Mouse (Mus musculus) brain, embryonic 14.5 days (tissue): Measurements from ENCODE around the gene Olfr1145. TPM values are rescaled to one million over a fixed set of nuclear protein-coding genes. Genes with fewer than 3 reads are reported as not detected.

Experiments used
- DNase-seq: peaks from one replicate; pipeline ENCODE4 v3.0.0-alpha.2; 2011; ENCODE audit warnings: low read depth
- CTCF ChIP-seq: fragments of 200-500 bp; IDR thresholded peaks from 2 replicates; pipeline ENCODE4 v1.5.1; 2012; ENCODE audit warnings: inconsistent platforms, mild to moderate bottlenecking, moderate library complexity, borderline replicate concordance; ENCODE audit not compliant: insufficient read depth, insufficient read length; ENCODE audit errors: extremely low read depth
- POLR2A ChIP-seq: fragments of 200-500 bp; IDR thresholded peaks from 2 replicates; pipeline ENCODE4 v1.6.1; 2012; ENCODE audit warnings: mild to moderate bottlenecking, inconsistent platforms, borderline replicate concordance; ENCODE audit not compliant: poor library complexity, insufficient read depth, insufficient read length, severe bottlenecking; ENCODE audit errors: extremely low read depth
- polyA plus RNA-seq: library from polyadenylated mRNA; depleted of rRNA; stranded (reverse); fragments of >200 nt; gene quantifications from 2 replicates; pipeline ENCODE4 v1.2.3, GENCODE M21; 2012; rRNA removed

Olfr1145 gene
- polyA plus RNA-seq = not detected in 2 replicates

DNA sequence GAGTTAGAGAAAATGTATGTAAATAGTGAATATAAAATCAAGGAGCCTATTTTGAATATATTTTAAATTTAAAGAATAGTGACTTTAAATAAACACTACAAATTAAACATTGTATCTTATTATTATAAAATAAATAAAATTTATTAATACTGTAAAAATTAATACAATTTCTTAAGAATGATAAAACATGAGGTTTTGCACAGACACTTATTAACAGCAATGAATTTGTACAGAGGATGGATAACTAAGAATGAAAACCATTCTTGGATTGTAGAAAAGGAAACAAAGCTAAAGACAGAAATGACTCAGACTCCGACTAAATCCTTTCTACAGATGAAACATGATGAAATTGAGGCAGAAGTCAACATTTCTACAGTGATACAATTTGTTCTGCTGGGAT is at the start of gene Olfr1145:
Olfr1145 (plus strand) TSS at position 301 of the 400 bp plus-strand sequence.
- TF ChIP-seq POLR2A (no peak), CTCF (no peak)
- no peak for DNase-seq

DNA sequence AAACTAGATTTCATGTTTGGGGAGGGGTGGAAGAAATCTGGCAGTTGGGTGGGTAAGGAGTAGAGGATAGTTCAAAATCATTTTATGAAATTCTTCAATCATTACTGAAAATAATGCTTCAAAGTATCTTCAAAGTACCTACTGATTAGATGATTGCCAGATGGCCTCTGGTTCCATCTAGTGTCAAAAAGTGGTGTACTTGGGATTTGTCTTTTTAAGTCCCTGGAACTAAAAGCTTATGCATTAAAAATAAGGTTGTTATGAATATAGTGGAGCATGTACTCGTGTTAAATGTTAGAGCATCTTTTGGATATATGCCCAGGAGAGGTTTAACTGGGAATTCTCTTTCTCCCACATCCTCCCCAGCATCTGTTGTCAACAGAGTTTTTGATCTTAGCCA is 33.5 kb upstream of the Olfr1145 start:
- peak; percentile 2 for DNase-seq
- no peak for TF ChIP-seq POLR2A
- TF ChIP-seq CTCF = no peak

DNA sequence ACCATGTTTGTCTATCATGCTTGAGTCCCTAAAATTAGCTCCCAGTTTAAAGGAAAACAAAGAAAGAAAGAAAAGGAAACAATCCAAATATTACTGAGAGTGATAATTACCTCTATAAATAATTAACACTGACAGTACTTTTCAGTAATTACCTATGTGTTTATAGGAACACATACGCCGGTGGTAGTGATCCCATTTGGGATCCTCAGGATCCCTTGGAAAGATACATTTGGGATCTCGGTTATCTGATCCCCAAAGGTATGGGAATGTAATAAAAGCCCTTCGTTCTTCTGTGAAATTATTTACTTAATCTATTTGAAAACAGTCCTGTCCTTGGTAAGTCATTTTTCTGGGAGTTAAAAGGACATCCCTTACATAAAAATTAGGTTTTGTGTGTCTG is 30.4 kb upstream of the Olfr1145 start, which contains the start of gene Olfr152:
Olfr152 (plus strand) TSS at position 301 of the 400 bp plus-strand sequence.
- DNase-seq = no peak
- TF ChIP-seq CTCF (no peak), POLR2A (no peak)

DNA sequence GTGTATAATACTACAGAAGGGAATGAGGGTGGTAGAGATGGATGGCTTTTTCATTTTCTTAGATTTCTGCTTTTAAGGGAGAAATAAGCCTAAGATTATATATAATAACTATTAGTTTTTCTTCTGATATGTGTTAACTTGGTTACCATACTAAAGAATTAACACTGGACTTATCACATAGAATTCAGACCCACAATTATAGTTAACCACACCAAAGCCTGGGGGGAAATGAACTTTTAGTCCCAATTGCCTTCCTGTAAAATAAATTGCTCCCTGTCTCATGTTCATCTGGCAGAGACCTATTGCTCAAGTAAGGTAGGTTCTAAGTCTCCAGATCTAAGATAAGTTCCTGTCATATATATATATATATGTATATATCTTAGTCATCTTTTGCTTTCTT is 9.3 kb upstream of the Olfr1145 start, which contains the start of gene Olfr1143:
Olfr1143 (plus strand) TSS at position 301 of the 400 bp plus-strand sequence.
- no peak for DNase-seq
- no peak for TF ChIP-seq POLR2A
- TF ChIP-seq CTCF = no peak

DNA sequence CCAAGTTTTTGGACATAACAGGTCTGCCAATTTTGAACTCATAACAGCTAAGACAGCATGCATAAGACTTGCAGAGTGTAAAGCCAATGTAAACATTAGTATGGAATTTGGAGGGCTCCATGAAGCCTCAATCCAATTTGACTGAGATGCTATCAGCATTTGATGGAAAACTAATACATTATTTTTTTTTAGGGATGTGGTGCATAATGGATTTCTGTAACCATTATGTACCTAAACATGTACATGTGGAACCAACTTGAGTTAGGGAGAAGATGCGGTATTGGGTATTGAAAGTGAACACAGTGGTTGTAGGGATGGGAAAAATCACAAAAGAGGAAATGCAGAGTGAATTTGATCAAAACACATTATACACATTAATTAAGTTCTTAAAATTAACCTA is 20.6 kb downstream of the Olfr1145 start, which contains the start of gene Olfr1148:
Olfr1148 (plus strand) TSS at position 301 of the 400 bp plus-strand sequence.
- no peak for TF ChIP-seq CTCF
- TF ChIP-seq POLR2A = no peak
- no peak for DNase-seq

DNA sequence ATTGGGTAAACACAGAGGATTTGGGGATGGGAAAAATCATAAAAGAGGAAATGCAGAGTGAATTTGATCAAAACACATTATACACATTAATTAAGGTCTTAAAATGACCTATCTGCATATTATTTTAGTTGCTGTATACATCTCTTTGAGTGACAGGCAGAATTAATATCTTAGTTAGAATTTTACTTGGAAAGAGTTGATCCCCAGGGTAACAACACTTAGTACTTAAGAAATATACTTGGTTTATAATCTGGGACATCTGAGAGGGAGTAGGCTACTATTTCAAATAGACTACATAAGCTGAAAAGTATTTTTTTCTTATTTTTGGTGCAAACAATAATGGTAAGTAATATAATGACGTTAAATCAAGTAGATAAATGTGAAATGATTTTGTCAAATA is 34.1 kb downstream of the Olfr1145 start, which contains the start of gene Olfr1150-ps1:
Olfr1150-ps1 (plus strand) TSS at position 301 of the 400 bp plus-strand sequence.
- no peak for DNase-seq
- no peak for TF ChIP-seq POLR2A
- no peak for TF ChIP-seq CTCF

DNA sequence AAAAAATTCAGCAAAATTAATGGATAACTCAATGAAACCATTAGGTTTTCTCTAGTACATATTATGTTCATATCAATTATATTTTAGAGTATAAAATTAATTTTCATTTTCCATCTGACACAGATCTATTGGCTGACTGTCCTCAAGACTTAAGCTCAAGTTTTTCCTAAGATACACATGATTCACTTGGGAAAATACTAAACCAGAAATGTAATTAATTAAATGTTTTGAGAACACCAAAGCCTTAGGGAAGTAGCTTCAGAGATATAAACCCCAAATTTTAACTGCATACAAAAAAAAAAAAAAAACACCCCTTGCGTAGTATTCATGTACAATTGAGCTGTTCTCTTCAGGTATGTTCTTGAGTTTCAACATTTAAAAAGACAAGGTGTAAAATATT is 45.9 kb downstream of the Olfr1145 start, which contains the start of gene Olfr1151:
Olfr1151 (plus strand) TSS at position 301 of the 400 bp plus-strand sequence.
- DNase-seq = no peak
- no peak for TF ChIP-seq POLR2A
- TF ChIP-seq CTCF = no peak

Other genes starting within 250 kb of the Olfr1145 start
- not detected in 2 replicates for gene Olfr1129, start 235.9 kb upstream of the Olfr1145 start, polyA plus RNA-seq
- not detected in 2 replicates for gene Olfr1130, start 203.6 kb upstream of the Olfr1145 start, polyA plus RNA-seq
- not detected in 2 replicates for gene Olfr1131, start 182.7 kb upstream of the Olfr1145 start, polyA plus RNA-seq
- gene Olfr1132, start 172.3 kb upstream of the Olfr1145 start, polyA plus RNA-seq = not detected in 2 replicates
- not detected in 2 replicates for gene Olfr1133, start 162.4 kb upstream of the Olfr1145 start, polyA plus RNA-seq
- gene Olfr1134, start 151.4 kb upstream of the Olfr1145 start, polyA plus RNA-seq = not detected in 2 replicates
- gene Olfr1135, start 136.2 kb upstream of the Olfr1145 start, polyA plus RNA-seq = not detected in 2 replicates
- not detected in 2 replicates for gene Olfr1136, start 115.9 kb upstream of the Olfr1145 start, polyA plus RNA-seq
- not detected in 2 replicates for gene Olfr1137, start 96.6 kb upstream of the Olfr1145 start, polyA plus RNA-seq
- gene Olfr1138, start 69.8 kb upstream of the Olfr1145 start, polyA plus RNA-seq = not detected in 2 replicates
- gene Olfr1140, start 66.1 kb upstream of the Olfr1145 start, polyA plus RNA-seq = not detected in 2 replicates
- gene Olfr1141, start 55.8 kb upstream of the Olfr1145 start, polyA plus RNA-seq = not detected in 2 replicates
- gene Olfr152, start 30.3 kb upstream of the Olfr1145 start, polyA plus RNA-seq = not detected in 2 replicates
- gene Olfr1143, start 9.2 kb upstream of the Olfr1145 start, polyA plus RNA-seq = not detected in 2 replicates
- not detected in 2 replicates for gene Olfr1148, start 20.7 kb downstream of the Olfr1145 start, polyA plus RNA-seq
- gene Olfr1150-ps1, start 34.2 kb downstream of the Olfr1145 start, polyA plus RNA-seq = not detected in 2 replicates
- gene Olfr1151, start 46.0 kb downstream of the Olfr1145 start, polyA plus RNA-seq = not detected in 2 replicates
- gene Olfr1152, start 56.7 kb downstream of the Olfr1145 start, polyA plus RNA-seq = not detected in 2 replicates
- not detected in 2 replicates for gene Olfr1153, start 85.1 kb downstream of the Olfr1145 start, polyA plus RNA-seq
- not detected in 2 replicates for gene Olfr1154, start 95.3 kb downstream of the Olfr1145 start, polyA plus RNA-seq
- gene Olfr1155, start 135.3 kb downstream of the Olfr1145 start, polyA plus RNA-seq = not detected in 2 replicates
- gene Olfr1156, start 143.3 kb downstream of the Olfr1145 start, polyA plus RNA-seq = not detected in 2 replicates
- gene Olfr1157, start 158.5 kb downstream of the Olfr1145 start, polyA plus RNA-seq = not detected in 2 replicates
- not detected in 2 replicates for gene Olfr74, start 164.8 kb downstream of the Olfr1145 start, polyA plus RNA-seq
- not detected in 2 replicates for gene Olfr1158, start 180.3 kb downstream of the Olfr1145 start, polyA plus RNA-seq
- not detected in 2 replicates for gene Olfr1160, start 198.4 kb downstream of the Olfr1145 start, polyA plus RNA-seq
- not detected in 2 replicates for gene Olfr1161, start 213.0 kb downstream of the Olfr1145 start, polyA plus RNA-seq
- gene Olfr73, start 227.9 kb downstream of the Olfr1145 start, polyA plus RNA-seq = not detected in 2 replicates
- not detected in 2 replicates for gene Olfr1162, start 241.3 kb downstream of the Olfr1145 start, polyA plus RNA-seq